Mouse (Mus musculus) frontal cortex, postnatal 36 days (tissue): ENCODE measurements around the gene Fuk.
"Not testable (repeated sequence)": the region's sequence is repeated elsewhere in the genome, so short reads cannot be mapped to it uniquely, and the experiment has no call there.

Source experiments
- DNase-seq, 2 experiments: peaks; one replicate each; pipeline ENCODE4 v3.0.0; 2022; ENCODE audit warnings: low spot score in 2 of 2

Gene Fuk

GRCm38 (mm10) chr8:110919341-110920031, 17.2 kb upstream of the Fuk start, which contains the start of gene St3gal2:
Gene St3gal2 (plus strand): TSS chr8:110919922.
- peak; percentile 89 to 93 for DNase-seq

- no peak for DNase-seq
These were observed 16.2 kb upstream of the Fuk start for GRCm38 (mm10) chr8:110918460-110918859.

- no peak for DNase-seq
These were observed 15.7 kb upstream of the Fuk start for GRCm38 (mm10) chr8:110918027-110918426.

- no peak for DNase-seq
These were observed 15.1 kb upstream of the Fuk start for GRCm38 (mm10) chr8:110917415-110917814.

- DNase-seq: no peak
These were observed 9.6 kb upstream of the Fuk start for GRCm38 (mm10) chr8:110911576-110912570.

GRCm38 (mm10) chr8:110909850-110910249, 7.6 kb upstream of the Fuk start:
- not testable (repeated sequence) for DNase-seq

- DNase-seq: no peak
These were observed 4.4 kb upstream of the Fuk start for GRCm38 (mm10) chr8:110906682-110907081.

- no peak for DNase-seq
These were observed 3.1 kb upstream of the Fuk start for GRCm38 (mm10) chr8:110905404-110905803.

- DNase-seq: no peak
These were observed 284 bp upstream of the Fuk start for GRCm38 (mm10) chr8:110902579-110902965.

- no peak for DNase-seq
These were observed 1.2 kb downstream of the Fuk start for GRCm38 (mm10) chr8:110901056-110901455.

- DNase-seq: no peak
These were observed 4.8 kb downstream of the Fuk start for GRCm38 (mm10) chr8:110897495-110897894.

- DNase-seq: no peak
These were observed 6.5 kb downstream of the Fuk start for GRCm38 (mm10) chr8:110895812-110896211.

- no peak for DNase-seq
These were observed 7.0 kb downstream of the Fuk start for GRCm38 (mm10) chr8:110895254-110895653.

- DNase-seq: no peak
These were observed 7.4 kb downstream of the Fuk start for GRCm38 (mm10) chr8:110894851-110895250.

- no peak for DNase-seq
These were observed 9.4 kb downstream of the Fuk start for GRCm38 (mm10) chr8:110892913-110893312.

GRCm38 (mm10) chr8:110892040-110892439, 10.2 kb downstream of the Fuk start:
- DNase-seq: no peak

GRCm38 (mm10) chr8:110889904-110890470, 12.3 kb downstream of the Fuk start:
- no peak for DNase-seq

GRCm38 (mm10) chr8:110888860-110889259, 13.4 kb downstream of the Fuk start:
- no peak for DNase-seq

- DNase-seq: no peak
These were observed 13.8 kb downstream of the Fuk start for GRCm38 (mm10) chr8:110888441-110888840.

GRCm38 (mm10) chr8:110887551-110887950, 14.7 kb downstream of the Fuk start:
- no peak for DNase-seq

GRCm38 (mm10) chr8:110886634-110887033, 15.7 kb downstream of the Fuk start:
- DNase-seq: no peak

- DNase-seq: no peak
These were observed 18.5 kb downstream of the Fuk start for GRCm38 (mm10) chr8:110883824-110884223.
